Mouse (Mus musculus) MEL (cell line): ENCODE results near the gene Shank3. TPM values are rescaled to one million over a fixed set of nuclear protein-coding genes. Genes with fewer than 3 reads are reported as not detected.

Experiments
- DNase-seq: peaks from one replicate; pipeline ENCODE4 v3.0.0; 2011; ENCODE audit warnings: low read depth, low spot score
- H3K27ac ChIP-seq: 2 replicates; pipeline ENCODE4 v1.5.1; 2012; ENCODE audit warnings: low read depth, mild to moderate bottlenecking, control low read depth, low read length, moderate library complexity; ENCODE audit not compliant: control insufficient read depth
- H3K27me3 ChIP-seq, 2 experiments: fragments of 150-350 bp in 1 of 2; sonication (generic) in 1 of 2; 2 replicates each; pipeline ENCODE4 v1.6.1; 2012; ENCODE audit warnings: low read length in 2 of 2, mild to moderate bottlenecking in 2 of 2, improper control_type of control experiment in 1 of 2, moderate library complexity in 1 of 2; ENCODE audit not compliant: insufficient read depth in 2 of 2, control insufficient read depth in 1 of 2
- H3K36me3 ChIP-seq, 2 experiments: 2 replicates each; pipeline ENCODE4 v1.6.1; 2012 to 2014; ENCODE audit warnings: low read length in 2 of 2, improper control_type of control experiment in 1 of 2, inconsistent platforms in 1 of 2, mild to moderate bottlenecking in 1 of 2; ENCODE audit not compliant: insufficient read depth in 2 of 2, control insufficient read depth in 1 of 2
- H3K4me1 ChIP-seq, 2 experiments: fragments of 150-350 bp in 1 of 2; sonication (generic) in 1 of 2; 2 replicates each; pipeline ENCODE4 v1.6.1; 2012; ENCODE audit warnings: low read length in 2 of 2, improper control_type of control experiment in 1 of 2, mild to moderate bottlenecking in 1 of 2; ENCODE audit not compliant: insufficient read depth in 2 of 2, control insufficient read depth in 1 of 2
- H3K4me3 ChIP-seq, 2 experiments: fragments of 150-350 bp in 1 of 2; sonication (generic) in 1 of 2; 2 replicates each; pipeline ENCODE4 v1.5.1; 2012; ENCODE audit warnings: low read depth in 2 of 2, low read length in 2 of 2, mild to moderate bottlenecking in 2 of 2, moderate library complexity in 2 of 2, control low read depth in 1 of 2, improper control_type of control experiment in 1 of 2; ENCODE audit not compliant: control insufficient read depth in 1 of 2, insufficient read depth in 1 of 2
- H3K79me2 ChIP-seq: 2 replicates; pipeline ENCODE4 v1.6.1; 2012; ENCODE audit warnings: mild to moderate bottlenecking, low read length, moderate library complexity; ENCODE audit not compliant: control insufficient read depth, poor library complexity, insufficient read depth
- H3K9ac ChIP-seq: 2 replicates; pipeline ENCODE4 v1.6.1; 2012; ENCODE audit warnings: low read depth, mild to moderate bottlenecking, control low read depth, low read length, moderate library complexity; ENCODE audit not compliant: control insufficient read depth, poor library complexity, severe bottlenecking
- H3K9me3 ChIP-seq: fragments of 150-350 bp; sonication (generic); replicated peaks from 2 replicates; pipeline ENCODE4 v1.6.1; 2012; ENCODE audit warnings: mild to moderate bottlenecking, low read length, improper control_type of control experiment, moderate library complexity; ENCODE audit not compliant: insufficient read depth
- CHD1 ChIP-seq: IDR thresholded peaks from 2 replicates; pipeline ENCODE4 v1.6.1; 2012; ENCODE audit warnings: low read depth, mild to moderate bottlenecking, inconsistent platforms, low read length, improper control_type of control experiment
- CHD2 ChIP-seq: IDR thresholded peaks from 2 replicates; pipeline ENCODE4 v1.6.1; 2011; ENCODE audit warnings: low read length, improper control_type of control experiment
- CTCF ChIP-seq, 3 experiments: IDR thresholded peaks in 2 of 3; conservative IDR thresholded peaks in 1 of 3; 2 replicates each; pipeline ENCODE4 v1.5.1; 2011 to 2012; ENCODE audit warnings: low read length in 3 of 3, low read depth in 2 of 3, mild to moderate bottlenecking in 2 of 3, improper control_type of control experiment in 1 of 3, inconsistent platforms in 1 of 3, mixed read lengths in 1 of 3, moderate library complexity in 1 of 3; ENCODE audit not compliant: control insufficient read depth in 1 of 3, insufficient read depth in 1 of 3, poor library complexity in 1 of 3, severe bottlenecking in 1 of 3
- ELF1 ChIP-seq: IDR thresholded peaks from 2 replicates; pipeline ENCODE4 v1.6.1; 2014; ENCODE audit warnings: low read depth, mild to moderate bottlenecking, inconsistent platforms, low read length, improper control_type of control experiment, moderate library complexity
- EP300 ChIP-seq, 2 experiments: IDR thresholded peaks; 2 replicates each; pipeline ENCODE4 v1.6.1; 2011; ENCODE audit warnings: improper control_type of control experiment in 2 of 2, low read length in 2 of 2, low read depth in 1 of 2, mild to moderate bottlenecking in 1 of 2
- GABPA ChIP-seq: IDR thresholded peaks from 2 replicates; pipeline ENCODE4 v1.6.1; 2012; ENCODE audit warnings: low read depth, mild to moderate bottlenecking, inconsistent platforms, low read length, improper control_type of control experiment, moderate library complexity
- GATA1 ChIP-seq: IDR thresholded peaks from 2 replicates; pipeline ENCODE4 v1.6.1; 2011; ENCODE audit warnings: low read depth, low read length, improper control_type of control experiment
- HCFC1 ChIP-seq: IDR thresholded peaks from 2 replicates; pipeline ENCODE4 v1.6.1; 2012; ENCODE audit warnings: low read depth, mild to moderate bottlenecking, inconsistent platforms, low read length, improper control_type of control experiment, moderate library complexity
- JUND ChIP-seq: IDR thresholded peaks from 2 replicates; pipeline ENCODE4 v1.6.1; 2011; ENCODE audit warnings: low read depth, mild to moderate bottlenecking, improper control_type of control experiment, low read length
- KAT2A ChIP-seq: conservative IDR thresholded peaks from 2 replicates; pipeline ENCODE4 v1.6.1; 2012; ENCODE audit warnings: low read depth, low read length, improper control_type of control experiment, inconsistent platforms
- MAFK ChIP-seq: IDR thresholded peaks from 2 replicates; pipeline ENCODE4 v1.6.1; 2011; ENCODE audit warnings: low read depth, mild to moderate bottlenecking, low read length, improper control_type of control experiment, borderline replicate concordance
- MEF2A ChIP-seq: IDR thresholded peaks from 2 replicates; pipeline ENCODE4 v1.6.1; 2014; ENCODE audit warnings: low read depth, mild to moderate bottlenecking, inconsistent platforms, low read length, improper control_type of control experiment; ENCODE audit not compliant: poor library complexity, insufficient replicate concordance, severe bottlenecking; ENCODE audit errors: extremely low read depth
- MYC ChIP-seq: IDR thresholded peaks from 2 replicates; pipeline ENCODE4 v1.6.1; 2011; ENCODE audit warnings: low read depth, mild to moderate bottlenecking, low read length, improper control_type of control experiment, moderate library complexity
- NELFE ChIP-seq: IDR thresholded peaks from 2 replicates; pipeline ENCODE4 v1.6.1; 2011; ENCODE audit warnings: low read depth, low read length, improper control_type of control experiment
- NRF1 ChIP-seq: IDR thresholded peaks from 2 replicates; pipeline ENCODE4 v1.6.1; 2014; ENCODE audit warnings: low read depth, mild to moderate bottlenecking, inconsistent platforms, low read length, improper control_type of control experiment, moderate library complexity; ENCODE audit not compliant: poor library complexity, insufficient read depth, severe bottlenecking
- POLR2A ChIP-seq, 2 experiments: IDR thresholded peaks; 2 replicates each; pipeline ENCODE4 v1.6.1; 2011 to 2012; ENCODE audit warnings: low read length in 2 of 2, mild to moderate bottlenecking in 2 of 2, control low read depth in 1 of 2, improper control_type of control experiment in 1 of 2, low read depth in 1 of 2, moderate library complexity in 1 of 2; ENCODE audit not compliant: control insufficient read depth in 1 of 2, insufficient read depth in 1 of 2, poor library complexity in 1 of 2
- POLR2AphosphoS2 ChIP-seq: IDR thresholded peaks from 2 replicates; pipeline ENCODE4 v1.6.1; 2011; ENCODE audit warnings: low read length, improper control_type of control experiment
- POLR2AphosphoS5 ChIP-seq: IDR thresholded peaks from 2 replicates; pipeline ENCODE4 v1.6.1; 2012; ENCODE audit warnings: low read depth, borderline replicate concordance, mild to moderate bottlenecking, inconsistent platforms, low read length, moderate library complexity, mixed read lengths
- RAD21 ChIP-seq: IDR thresholded peaks from 2 replicates; pipeline ENCODE4 v1.6.1; 2011; ENCODE audit warnings: mild to moderate bottlenecking, low read depth, low read length, improper control_type of control experiment
- RCOR1 ChIP-seq: IDR thresholded peaks from 2 replicates; pipeline ENCODE4 v1.6.1; 2012; ENCODE audit warnings: low read depth, mild to moderate bottlenecking, inconsistent platforms, low read length, improper control_type of control experiment
- SIN3A ChIP-seq: IDR thresholded peaks from 2 replicates; pipeline ENCODE4 v1.6.1; 2012; ENCODE audit warnings: low read length, improper control_type of control experiment, inconsistent platforms
- TAL1 ChIP-seq: IDR thresholded peaks from 2 replicates; pipeline ENCODE4 v1.6.1; 2012; ENCODE audit warnings: mild to moderate bottlenecking, inconsistent platforms, low read length, moderate library complexity, mixed read lengths
- TBP ChIP-seq: IDR thresholded peaks from 2 replicates; pipeline ENCODE4 v1.8.0; 2011; ENCODE audit warnings: low read depth, low read length, improper control_type of control experiment
- TCF12 ChIP-seq: IDR thresholded peaks from 2 replicates; pipeline ENCODE4 v1.6.1; 2014; ENCODE audit warnings: low read depth, mild to moderate bottlenecking, inconsistent platforms, low read length, improper control_type of control experiment, moderate library complexity
- UBTF ChIP-seq: IDR thresholded peaks from 2 replicates; pipeline ENCODE4 v1.6.1; 2012; ENCODE audit warnings: low read depth, mild to moderate bottlenecking, inconsistent platforms, low read length, improper control_type of control experiment, moderate library complexity, borderline replicate concordance; ENCODE audit not compliant: insufficient read depth
- USF1 ChIP-seq: IDR thresholded peaks from 2 replicates; pipeline ENCODE4 v1.6.1; 2014; ENCODE audit warnings: low read depth, mild to moderate bottlenecking, inconsistent platforms, low read length, improper control_type of control experiment, moderate library complexity
- USF2 ChIP-seq, 2 experiments: IDR thresholded peaks; 2 replicates each; pipeline ENCODE4 v1.6.1; 2011 to 2012; ENCODE audit warnings: improper control_type of control experiment in 2 of 2, low read length in 2 of 2, borderline replicate concordance in 1 of 2, inconsistent platforms in 1 of 2, low read depth in 1 of 2, mild to moderate bottlenecking in 1 of 2; ENCODE audit not compliant: insufficient read depth in 1 of 2
- ZC3H11A ChIP-seq: IDR thresholded peaks from 2 replicates; pipeline ENCODE4 v1.6.1; 2012; ENCODE audit warnings: low read depth, mild to moderate bottlenecking, inconsistent platforms, low read length, improper control_type of control experiment
- polyA plus RNA-seq, 2 experiments: library from polyadenylated mRNA; stranded (reverse) in 1 of 2; unstranded in 1 of 2; fragments of >175 nt in 1 of 2; fragments of >200 nt in 1 of 2; gene quantifications; 2 replicates each; pipeline versions ENCODE4 v1.2.1 to v1.2.4; 2012; ENCODE audit warnings: low replicate concordance in 2 of 2, low read depth in 1 of 2; ENCODE audit not compliant: insufficient read length in 2 of 2, insufficient read depth in 1 of 2, missing spikeins in 1 of 2
- total RNA-seq: library from RNA; depleted of rRNA; stranded (reverse); fragments of 300-350 nt; gene quantifications from 2 replicates; pipeline ENCODE4 v1.2.3, GENCODE M21; 2012

Gene Shank3
- total and polyA plus RNA-seq, 3 experiments: 14.2 to 20.3 TPM; not detected in 1

GRCm38 (mm10) chr15:89524611-89525415 lies 25.4 kb downstream of the Shank3 start:
- no peak for DNase-seq
- Histone ChIP-seq H3K4me1 (no peaks in the 10 kb centered on the region), H3K79me2 (no peaks in the 10 kb centered on the region), H3K9ac (no peak overlapping the region), H3K4me3 (no peak overlapping the region), H3K36me3 (peaks cover 0 to 1% of the 10 kb centered on the region in 2 experiments; a peak in 2 of 4 replicates), H3K9me3 (no peaks in the 10 kb centered on the region), H3K27me3 (no peaks in the 10 kb centered on the region), H3K27ac (no peak overlapping the region)
- TF ChIP-seq NELFE: no peak
- TF ChIP-seq RAD21: no peak
- TF ChIP-seq ZC3H11A: no peak
- TF ChIP-seq CHD2: no peak
- no peak for TF ChIP-seq EP300 (IDR thresholded peaks at IDR 0.05; ENCODE audit: low read depth in 1 of 2, low read length in 2 of 2)
- no peak for TF ChIP-seq POLR2AphosphoS5
- TF ChIP-seq CHD1: no peak
- no peak for TF ChIP-seq USF2 (IDR thresholded peaks at IDR 0.05; ENCODE audit: borderline replicate concordance in 1 of 2, insufficient read depth in 1 of 2, low read depth in 1 of 2, low read length in 2 of 2)
- no peak for TF ChIP-seq MEF2A
- TF ChIP-seq CTCF (IDR thresholded peaks at IDR 0.05 in 2 of 3, conservative IDR thresholded peaks at IDR 0.05 in 1 of 3; ENCODE audit: control insufficient read depth in 1 of 3, insufficient read depth in 1 of 3, low read depth in 2 of 3, low read length in 3 of 3, poor library complexity in 1 of 3, severe bottlenecking in 1 of 3): no peak
- TF ChIP-seq SIN3A: no peak
- no peak for TF ChIP-seq MYC
- TF ChIP-seq ELF1: no peak
- TF ChIP-seq TBP: no peak
- no peak for TF ChIP-seq TCF12
- TF ChIP-seq MAFK: no peak
- TF ChIP-seq NRF1: no peak
- no peak for TF ChIP-seq GABPA
- TF ChIP-seq TAL1: no peak

DNA sequence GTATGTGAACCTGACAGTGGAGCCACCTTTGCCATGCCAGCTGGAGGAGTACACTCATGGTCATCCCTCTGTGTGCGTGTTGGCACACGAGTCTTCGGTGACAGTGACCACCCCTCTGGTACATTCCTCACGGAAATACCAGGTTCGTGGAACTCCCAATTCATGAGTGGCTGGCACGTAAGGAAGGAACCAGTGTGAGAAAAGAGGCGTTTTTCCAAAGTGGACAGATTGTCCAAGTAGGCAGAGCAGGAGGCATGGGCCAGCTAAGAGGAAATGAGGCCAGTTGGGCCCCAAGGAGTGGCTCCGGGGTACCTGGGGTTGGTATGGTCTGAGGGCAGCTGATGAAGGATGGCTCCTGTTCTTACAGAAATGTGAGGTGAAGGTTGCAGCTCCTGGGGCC lies 26.0 kb downstream of the Shank3 start:
- Histone ChIP-seq H3K4me3 (no peak overlapping the region), H3K79me2 (no peaks in the 10 kb centered on the region), H3K27ac (no peak overlapping the region), H3K4me1 (no peaks in the 10 kb centered on the region), H3K9me3 (no peaks in the 10 kb centered on the region), H3K9ac (no peak overlapping the region), H3K36me3 (no peaks in the 10 kb centered on the region; a peak in 1 of 4 replicates), H3K27me3 (no peaks in the 10 kb centered on the region)
- no peak for DNase-seq
- TF ChIP-seq HCFC1: no peak
- no peak for TF ChIP-seq MAFK
- no peak for TF ChIP-seq POLR2AphosphoS5
- TF ChIP-seq JUND: no peak
- TF ChIP-seq CHD1: no peak
- TF ChIP-seq RCOR1: no peak
- TF ChIP-seq USF1: no peak
- no peak for TF ChIP-seq TAL1
- TF ChIP-seq UBTF: no peak
- no peak for TF ChIP-seq EP300 (IDR thresholded peaks at IDR 0.05; ENCODE audit: low read depth in 1 of 2, low read length in 2 of 2)
- TF ChIP-seq GATA1: no peak
- TF ChIP-seq KAT2A: no peak
- TF ChIP-seq CTCF (IDR thresholded peaks at IDR 0.05 in 2 of 3, conservative IDR thresholded peaks at IDR 0.05 in 1 of 3; ENCODE audit: control insufficient read depth in 1 of 3, insufficient read depth in 1 of 3, low read depth in 2 of 3, low read length in 3 of 3, poor library complexity in 1 of 3, severe bottlenecking in 1 of 3): no peak
- TF ChIP-seq POLR2A (IDR thresholded peaks at IDR 0.05; ENCODE audit: control insufficient read depth in 1 of 2, insufficient read depth in 1 of 2, low read depth in 1 of 2, low read length in 2 of 2, poor library complexity in 1 of 2): no peak
- TF ChIP-seq POLR2AphosphoS2: no peak
- TF ChIP-seq USF2 (IDR thresholded peaks at IDR 0.05; ENCODE audit: borderline replicate concordance in 1 of 2, insufficient read depth in 1 of 2, low read depth in 1 of 2, low read length in 2 of 2): no peak
